Mouse (Mus musculus): ENCODE results near the gene Poll.

The Poll gene

GRCm38 (mm10) chr19:45533617-45534016, 26.7 kb downstream of the Poll start:
- DNase-seq: no peak

GRCm38 (mm10) chr19:45531554-45531953, 28.8 kb downstream of the Poll start:
- no peak for DNase-seq

GRCm38 (mm10) chr19:45530200-45530995, 29.9 kb downstream of the Poll start:
- DNase-seq: no peak

GRCm38 (mm10) chr19:45529294-45529693, 31.0 kb downstream of the Poll start:
- no peak for DNase-seq

GRCm38 (mm10) chr19:45527931-45528534, 32.3 kb downstream of the Poll start:
- DNase-seq: no peak

GRCm38 (mm10) chr19:45527382-45527781, 32.9 kb downstream of the Poll start:
- no peak for DNase-seq

- no peak for DNase-seq
Measured at GRCm38 (mm10) chr19:45516264-45516663, 44.1 kb downstream of the Poll start.

GRCm38 (mm10) chr19:45515341-45515740, 45.0 kb downstream of the Poll start:
- no peak for DNase-seq

- peak; percentile 60 for DNase-seq
Measured at GRCm38 (mm10) chr19:45511406-45511805, 48.9 kb downstream of the Poll start.

- DNase-seq: no peak
Measured at GRCm38 (mm10) chr19:45510680-45511079, 49.7 kb downstream of the Poll start.

GRCm38 (mm10) chr19:45507531-45507930, 52.8 kb downstream of the Poll start:
- DNase-seq: peak; percentile 22

GRCm38 (mm10) chr19:45505446-45505845, 54.9 kb downstream of the Poll start:
- no peak for DNase-seq
